45 mouse cellular contexts compared by ENCODE assay signal in the genomic region with DNA sequence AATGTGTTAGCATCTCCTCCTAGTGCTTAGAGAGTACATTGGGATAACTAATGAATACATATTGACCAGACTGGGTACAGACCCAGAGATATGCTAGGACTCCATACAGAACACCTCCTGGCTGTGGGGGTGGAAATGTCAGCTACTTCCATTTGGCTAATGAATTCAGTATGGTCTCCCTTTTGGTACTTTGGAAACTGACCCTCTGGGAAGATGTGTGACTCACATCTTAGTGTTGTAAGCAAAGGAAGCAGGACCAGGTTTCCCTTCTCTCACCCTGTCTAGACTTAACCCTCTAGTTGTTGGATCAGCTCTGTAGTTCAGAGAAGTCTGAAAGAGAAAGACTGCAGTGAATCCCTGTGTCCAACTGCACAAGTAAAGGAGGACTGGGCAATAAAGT. TPM values are rescaled to one million over a fixed set of nuclear protein-coding genes. Genes with fewer than 3 reads are reported as not detected.
"Had no signal": no experiment of that assay in that cellular context is flagged by ENCODE, and none has a peak within 500 bp of the region (broad histone marks: within the 10 kb centered on the region; RNA-seq: fewer than 3 reads in every experiment).

No protein-coding gene starts in this region.

- ATAC-seq: liver, embryonic 12.5 days; liver, postnatal 0 days; lung, postnatal 0 days; midbrain, embryonic 13.5 days; midbrain, embryonic 15.5 days; midbrain, embryonic 16.5 days had no signal

- H3K27ac ChIP-seq: limb, embryonic 10.5 days; limb, embryonic 12.5 days; limb, embryonic 13.5 days; limb, embryonic 15.5 days; liver, embryonic 12.5 days; liver, embryonic 13.5 days; liver, embryonic 14.5 days; liver, embryonic 15.5 days; lung, embryonic 15.5 days; macrophage; midbrain, embryonic 10.5 days; midbrain, embryonic 12.5 days; midbrain, embryonic 13.5 days; midbrain, embryonic 15.5 days; neural tube, embryonic 12.5 days had no signal

- H3K4me3 ChIP-seq: limb, embryonic 10.5 days; limb, embryonic 12.5 days; limb, embryonic 13.5 days; limb, embryonic 15.5 days; liver, embryonic 12.5 days; liver, embryonic 13.5 days; liver, embryonic 15.5 days; lung, embryonic 15.5 days; megakaryocyte, embryonic 14.5 days; midbrain, embryonic 10.5 days; midbrain, embryonic 12.5 days; midbrain, embryonic 13.5 days; midbrain, embryonic 15.5 days; myocyte; neural tube, embryonic 12.5 days had no signal

- DNase-seq: left cerebral cortex, postnatal 4 days; liver; liver, embryonic 13.5 days; liver, postnatal 0 days; lung, adult 18-20 months; lung, adult 2 months; lung, embryonic 14.5 days; lung, postnatal 10 days; lung, postnatal 14 days; lung, postnatal 36 days; lung, postnatal 4 days; midbrain, embryonic 14.5 days had no signal

RNA-seq across cellular contexts. Expression of a gene that starts 21.7 kb away (rescaled TPM):
- total RNA-seq: left cerebral cortex, postnatal 10 days; left cerebral cortex, postnatal 25 days; left cerebral cortex, postnatal 36 days; left cerebral cortex, postnatal 4 days; liver, adult 2 months; megakaryocyte progenitor cell, adult 5-6 weeks; megakaryocyte, adult 5-6 weeks; megakaryocyte-erythroid progenitor cell, adult 5-6 weeks; midbrain, postnatal 0 days had no signal
- polyA plus RNA-seq: limb, embryonic 11.5 days; limb, embryonic 12.5 days; limb, embryonic 13.5 days; limb, embryonic 14.5 days; limb, embryonic 15.5 days; liver, adult 2 months; liver, embryonic 11.5 days; liver, embryonic 12.5 days; liver, embryonic 13.5 days; liver, embryonic 15.5 days; liver, embryonic 16.5 days; liver, postnatal 0 days; lung, adult 2 months; lung, embryonic 14.5 days; lung, embryonic 15.5 days; lung, embryonic 16.5 days; lung, postnatal 0 days; macrophage; midbrain, embryonic 10.5 days; midbrain, embryonic 11.5 days; midbrain, embryonic 12.5 days; midbrain, embryonic 13.5 days; midbrain, embryonic 14.5 days; midbrain, embryonic 15.5 days; midbrain, embryonic 16.5 days; myocyte; neural tube, embryonic 11.5 days; neural tube, embryonic 12.5 days had no signal
